Mouse (Mus musculus) megakaryocyte, embryonic 14.5 days (primary cell): ENCODE results near the gene Cryl1. TPM values are rescaled to one million over a fixed set of nuclear protein-coding genes. Genes with fewer than 3 reads are reported as not detected.

Experiments used
- H3K27me3 ChIP-seq: replicated peaks from 2 replicates; pipeline ENCODE3; 2012; ENCODE audit warnings: inconsistent platforms
- H3K36me3 ChIP-seq: replicated peaks from 2 replicates; pipeline ENCODE3; 2012; ENCODE audit warnings: low read length, inconsistent platforms, mixed read lengths
- H3K4me1 ChIP-seq: 2 replicates; pipeline ENCODE4 v1.6.1; 2012; ENCODE audit warnings: inconsistent platforms
- H3K4me3 ChIP-seq: replicated peaks from 2 replicates; pipeline ENCODE3; 2012; ENCODE audit warnings: moderate library complexity, mild to moderate bottlenecking, inconsistent platforms
- H3K9me3 ChIP-seq: 2 replicates; pipeline ENCODE4 v1.6.1; 2012; ENCODE audit warnings: inconsistent platforms
- FLI1 ChIP-seq: IDR thresholded peaks from 2 replicates; pipeline ENCODE4 v1.6.1; 2012; ENCODE audit warnings: low read length, inconsistent platforms, mixed read lengths
- GATA1 ChIP-seq: IDR thresholded peaks from 3 replicates; pipeline ENCODE4 v1.6.1; 2012; ENCODE audit warnings: mixed read lengths, low read length, inconsistent platforms, borderline replicate concordance
- polyA plus RNA-seq: library from polyadenylated mRNA; stranded (reverse); fragments of >175 nt; gene quantifications from 2 replicates; pipeline ENCODE4 v1.2.3, GENCODE M21; 2012; ENCODE audit warnings: low replicate concordance; ENCODE audit not compliant: insufficient read depth

The Cryl1 gene
- polyA plus RNA-seq, 1 experiment = 3.3 TPM

DNA sequence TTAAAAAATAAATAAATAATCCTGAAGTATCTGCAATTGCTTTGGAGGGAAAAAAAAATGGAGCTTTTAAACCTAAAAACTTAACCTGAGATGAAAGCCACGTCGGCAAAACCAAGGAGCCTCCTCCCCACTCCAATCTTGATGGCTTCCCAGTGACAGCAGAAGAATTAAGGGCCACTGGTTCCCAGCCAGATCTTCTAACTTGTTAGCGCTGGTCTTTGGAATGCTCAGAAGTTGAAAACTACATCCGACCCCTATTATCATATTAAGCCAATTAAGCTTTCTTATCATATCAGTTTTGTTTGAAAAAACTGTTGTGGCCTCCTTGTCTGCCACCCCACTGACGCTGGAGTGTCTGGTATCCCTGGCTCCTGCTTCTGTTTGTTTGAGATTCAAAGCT is 114.5 kb downstream of the Cryl1 start:
- Histone ChIP-seq H3K27me3 (no peaks in the 10 kb centered on the region), H3K36me3 (no peaks in the 10 kb centered on the region), H3K4me3 (no peak overlapping the region), H3K4me1 (no peaks in the 10 kb centered on the region), H3K9me3 (no peaks in the 10 kb centered on the region)
- TF ChIP-seq FLI1 (no peak), GATA1 (no peak)

GRCm38 (mm10) chr14:57282591-57282990 is 115.7 kb downstream of the Cryl1 start:
- H3K27me3 ChIP-seq = no peaks in the 10 kb centered on the region
- H3K4me3 ChIP-seq = no peak overlapping the region
- no peaks in the 10 kb centered on the region for H3K36me3 ChIP-seq
- TF ChIP-seq FLI1 (no peak), GATA1 (no peak)
- no peaks in the 10 kb centered on the region for H3K9me3 ChIP-seq
- no peaks in the 10 kb centered on the region for H3K4me1 ChIP-seq

DNA sequence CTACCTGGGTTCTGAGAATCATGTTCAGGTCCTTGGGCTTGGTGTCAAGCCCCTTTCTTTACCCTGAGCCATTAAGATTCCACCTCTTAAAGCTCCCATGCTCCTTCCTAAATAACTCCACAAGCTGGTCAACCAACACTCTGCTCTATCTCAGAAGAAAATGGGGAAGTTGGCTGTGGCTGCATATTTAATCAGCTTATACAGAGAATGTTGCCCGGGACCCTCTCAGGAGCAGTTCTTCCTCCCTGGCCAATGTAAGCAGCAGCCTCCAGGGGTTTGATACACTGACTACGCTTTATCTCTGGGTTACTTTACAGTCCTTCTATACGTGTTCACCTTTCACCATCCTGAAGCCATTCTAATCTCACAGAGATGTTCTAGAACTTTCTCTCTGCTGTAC is 117.5 kb downstream of the Cryl1 start:
- no peaks in the 10 kb centered on the region for H3K9me3 ChIP-seq
- H3K27me3 ChIP-seq = no peaks in the 10 kb centered on the region
- H3K4me1 ChIP-seq = no peaks in the 10 kb centered on the region
- TF ChIP-seq GATA1 = no peak
- no peak for TF ChIP-seq FLI1
- H3K4me3 ChIP-seq = no peak overlapping the region
- no peaks in the 10 kb centered on the region for H3K36me3 ChIP-seq

DNA sequence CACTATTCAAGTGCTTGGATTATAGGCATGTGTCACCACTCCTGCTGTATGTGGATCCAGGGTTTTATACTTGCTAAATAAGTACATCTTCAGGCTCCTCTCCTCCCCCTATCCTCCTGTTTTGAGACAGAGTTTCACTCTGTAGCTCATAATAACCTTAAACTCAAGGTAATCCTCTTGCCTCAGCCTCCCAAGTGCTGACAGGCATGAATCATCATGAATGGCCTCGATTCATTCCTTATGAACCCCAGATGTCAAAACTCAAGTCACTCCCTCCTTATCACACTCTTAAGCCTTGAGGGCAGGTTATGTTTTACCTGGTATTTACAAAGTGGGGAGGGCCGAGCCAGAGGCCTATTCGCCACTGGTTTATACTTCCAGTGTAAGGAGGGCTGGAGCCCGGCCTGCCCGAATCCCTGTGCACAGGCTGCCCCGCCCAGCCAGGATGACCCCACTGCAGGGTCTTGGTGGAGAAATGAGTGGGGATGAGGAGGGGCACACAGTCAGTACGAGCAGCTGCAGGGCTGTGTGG is 121.8 kb downstream of the Cryl1 start:
- no peaks in the 10 kb centered on the region for H3K36me3 ChIP-seq
- H3K9me3 ChIP-seq = no peaks in the 10 kb centered on the region
- H3K4me1 ChIP-seq = no peaks in the 10 kb centered on the region
- no peak for TF ChIP-seq FLI1
- TF ChIP-seq GATA1 = no peak
- no peaks in the 10 kb centered on the region for H3K27me3 ChIP-seq
- H3K4me3 ChIP-seq = no peak overlapping the region

DNA sequence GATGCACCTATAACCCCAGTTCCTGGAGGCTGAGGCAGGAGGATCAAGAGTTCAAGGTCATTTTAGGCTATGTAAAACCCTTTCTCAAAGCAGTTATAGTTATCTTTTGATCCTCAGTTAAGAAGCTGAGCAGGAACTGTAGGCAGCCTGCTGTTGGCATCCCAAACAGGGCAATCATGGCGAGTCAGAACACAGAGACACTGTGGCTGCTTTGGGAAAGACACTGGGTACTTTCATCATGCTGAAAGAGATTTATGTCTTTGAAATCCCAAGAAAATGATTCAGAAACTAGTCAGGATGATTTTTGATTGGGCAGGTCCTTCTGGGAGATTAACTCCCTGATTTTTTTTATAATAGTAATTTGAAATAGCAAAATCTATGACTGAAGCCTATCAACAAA is 126.0 kb downstream of the Cryl1 start:
- H3K4me3 ChIP-seq = no peak overlapping the region
- TF ChIP-seq FLI1 (no peak), GATA1 (no peak)
- peaks cover 3% of the 10 kb centered on the region for H3K27me3 ChIP-seq
- no peaks in the 10 kb centered on the region for H3K36me3 ChIP-seq
- H3K4me1 ChIP-seq = no peaks in the 10 kb centered on the region
- no peaks in the 10 kb centered on the region for H3K9me3 ChIP-seq

DNA sequence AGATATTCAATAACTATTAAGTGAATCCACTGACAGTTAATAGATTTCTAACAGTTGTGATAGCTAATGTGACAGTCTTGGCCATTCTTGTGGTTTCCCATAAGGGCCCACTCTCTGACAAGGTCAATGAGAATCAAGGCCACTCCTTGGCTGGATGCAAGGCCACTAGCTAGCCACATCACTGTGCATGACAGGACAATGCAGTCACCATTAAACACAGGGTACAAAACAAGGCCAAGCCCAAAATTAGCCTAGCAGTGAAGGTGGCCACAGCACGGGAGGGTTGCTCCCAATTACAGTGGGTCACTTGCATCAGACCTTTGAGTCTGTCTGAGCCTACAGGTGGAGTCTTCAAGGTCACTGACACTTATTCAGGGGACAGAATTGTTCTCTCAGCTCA is 126.5 kb downstream of the Cryl1 start:
- no peaks in the 10 kb centered on the region for H3K4me1 ChIP-seq
- H3K27me3 ChIP-seq = peaks cover 3% of the 10 kb centered on the region
- TF ChIP-seq GATA1 = no peak
- TF ChIP-seq FLI1 = no peak

DNA sequence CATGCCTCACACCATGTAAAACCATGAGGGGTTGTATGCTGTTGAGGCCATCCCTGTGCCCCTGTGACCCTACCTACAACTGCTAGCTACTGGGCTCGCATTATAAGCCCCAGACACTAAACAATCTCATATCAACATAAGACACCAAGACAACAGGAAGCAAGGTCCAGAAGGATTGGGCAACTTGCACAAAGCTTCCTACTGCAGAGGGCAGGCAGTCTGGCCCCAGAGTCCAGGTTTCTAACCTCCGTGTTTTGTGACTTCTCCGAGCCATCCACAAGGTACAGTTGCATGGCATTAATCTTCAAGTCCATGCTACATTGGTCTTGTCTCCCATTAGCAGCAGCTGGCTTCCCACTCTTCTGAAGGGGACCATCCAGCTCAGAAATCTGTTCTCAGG is 129.4 kb downstream of the Cryl1 start:
- Histone ChIP-seq H3K27me3 (peaks cover 3% of the 10 kb centered on the region), H3K4me1 (peaks cover 3% of the 10 kb centered on the region; the same call in 1 of the 2 replicates), H3K36me3 (no peaks in the 10 kb centered on the region), H3K9me3 (no peaks in the 10 kb centered on the region), H3K4me3 (no peak overlapping the region)
- no peak for TF ChIP-seq GATA1
- no peak for TF ChIP-seq FLI1

More for the DNA sequence above, 126.5 kb downstream of the Cryl1 start:
- no peaks in the 10 kb centered on the region for H3K36me3 ChIP-seq
- no peaks in the 10 kb centered on the region for H3K9me3 ChIP-seq
- no peak overlapping the region for H3K4me3 ChIP-seq

DNA sequence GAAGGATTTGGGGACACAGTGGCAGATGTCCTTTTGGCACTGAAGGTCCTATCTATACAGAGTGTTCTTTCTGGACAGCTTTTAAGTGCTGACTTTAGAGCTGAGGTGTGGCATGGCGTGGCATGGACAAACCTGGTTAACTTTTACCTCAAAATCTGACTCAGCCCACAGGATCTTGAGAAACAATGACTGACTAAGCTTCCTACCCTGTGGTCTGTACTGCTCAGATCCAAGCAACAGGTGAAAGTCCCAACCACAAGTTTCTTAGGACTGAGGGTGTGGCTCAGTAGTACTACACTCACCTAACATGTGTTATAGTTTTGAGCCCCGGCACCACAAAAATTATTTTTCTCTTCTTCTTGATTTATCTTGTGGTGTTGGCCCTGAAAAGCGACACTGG is 130.0 kb downstream of the Cryl1 start:
- Histone ChIP-seq H3K4me1 (peaks cover 4% of the 10 kb centered on the region; the same call in 1 of the 2 replicates), H3K36me3 (no peaks in the 10 kb centered on the region), H3K9me3 (no peaks in the 10 kb centered on the region), H3K4me3 (no peak overlapping the region), H3K27me3 (peaks cover 3% of the 10 kb centered on the region)
- TF ChIP-seq FLI1 = no peak
- no peak for TF ChIP-seq GATA1

DNA sequence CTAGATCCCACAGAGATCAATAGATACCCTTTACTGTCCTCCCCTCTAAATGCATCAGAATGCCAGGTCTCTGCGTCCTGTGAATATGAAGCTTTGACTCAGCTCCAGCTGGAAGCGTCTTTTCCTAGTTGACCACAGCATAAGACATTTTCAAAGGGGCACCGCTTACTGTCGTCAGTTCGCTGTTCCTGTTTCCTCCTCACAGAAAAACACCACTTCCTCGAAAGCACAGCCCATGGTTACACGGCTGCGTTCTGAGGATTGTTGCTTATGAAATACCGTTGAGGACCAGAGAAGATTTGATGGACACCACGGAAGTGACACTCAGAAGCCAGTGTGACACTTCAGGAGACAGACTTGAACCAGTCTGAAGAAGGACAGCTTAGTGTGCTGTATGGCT is 134.4 kb downstream of the Cryl1 start:
- Histone ChIP-seq H3K36me3 (no peaks in the 10 kb centered on the region), H3K4me1 (peaks cover 4% of the 10 kb centered on the region; the same call in 1 of the 2 replicates), H3K4me3 (no peak overlapping the region), H3K27me3 (no peaks in the 10 kb centered on the region), H3K9me3 (no peaks in the 10 kb centered on the region)
- TF ChIP-seq GATA1 (no peak), FLI1 (no peak)

- H3K4me1 ChIP-seq = peaks cover 4% of the 10 kb centered on the region; the same call in 1 of the 2 replicates
Measured at GRCm38 (mm10) chr14:57259341-57259740, 139.0 kb downstream of the Cryl1 start.

DNA sequence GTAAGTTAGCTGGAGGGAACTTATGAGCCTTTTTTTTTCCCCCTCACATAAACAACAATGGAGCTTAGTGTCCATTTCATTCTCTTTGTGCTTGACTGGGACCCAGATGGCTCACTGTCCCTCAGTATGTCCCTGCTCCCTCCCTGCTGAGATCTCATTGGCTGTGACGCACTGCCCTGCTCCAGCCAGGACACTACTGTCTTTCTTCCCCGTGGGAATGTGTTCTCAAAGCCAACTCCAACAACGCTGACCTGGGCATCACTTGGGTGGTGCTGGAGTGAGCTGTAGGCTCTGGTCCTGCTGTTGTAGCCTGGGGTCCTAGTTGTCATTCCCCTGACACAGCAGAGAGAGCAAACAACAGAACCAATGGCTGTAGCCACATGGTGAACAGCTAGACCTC is 149.7 kb downstream of the Cryl1 start:
- Histone ChIP-seq H3K4me3 (no peak overlapping the region), H3K4me1 (no peaks in the 10 kb centered on the region), H3K27me3 (peaks cover 9% of the 10 kb centered on the region), H3K36me3 (no peaks in the 10 kb centered on the region), H3K9me3 (no peaks in the 10 kb centered on the region)
- TF ChIP-seq GATA1 (no peak), FLI1 (no peak)

More at GRCm38 (mm10) chr14:57259341-57259740, 139.0 kb downstream of the Cryl1 start:
- Histone ChIP-seq H3K36me3 (no peaks in the 10 kb centered on the region), H3K27me3 (no peaks in the 10 kb centered on the region), H3K4me3 (no peak overlapping the region), H3K9me3 (no peaks in the 10 kb centered on the region)
- TF ChIP-seq GATA1 = no peak
- TF ChIP-seq FLI1 = no peak
